Mouse (Mus musculus): ENCODE measurements at regions not wholly inside any gene's neighbourhood (a gene's known extent, or its start where the extent isn't known, plus 50 kb on each side); places are given as distances from the start of the nearest gene placed in this dataset.

DNA sequence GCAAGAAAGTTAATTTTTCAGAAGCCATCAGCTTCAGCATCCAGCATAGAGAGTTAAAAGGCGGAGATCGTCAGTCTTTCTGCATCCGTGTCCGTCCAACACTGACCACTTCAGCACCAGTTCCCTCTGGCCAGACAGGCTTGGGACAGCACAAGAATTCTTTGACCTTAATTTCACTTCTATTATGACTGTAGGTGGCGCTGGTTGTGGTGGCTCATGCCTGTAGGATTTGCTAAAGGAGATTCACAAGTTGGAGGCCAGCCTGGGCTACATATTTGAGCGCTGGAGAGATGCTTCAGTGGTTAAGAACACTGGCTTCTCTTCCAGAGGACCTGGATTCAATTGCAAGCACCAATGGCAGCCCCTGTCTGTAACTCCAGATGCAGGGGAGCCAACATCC lies 66.0 kb downstream of the Amer2 start:
- no peak for DNase-seq (ENCODE audit: low spot score in 2 of 2)
- intact Hi-C loops (cut with DNase I) = no loop called here

DNA sequence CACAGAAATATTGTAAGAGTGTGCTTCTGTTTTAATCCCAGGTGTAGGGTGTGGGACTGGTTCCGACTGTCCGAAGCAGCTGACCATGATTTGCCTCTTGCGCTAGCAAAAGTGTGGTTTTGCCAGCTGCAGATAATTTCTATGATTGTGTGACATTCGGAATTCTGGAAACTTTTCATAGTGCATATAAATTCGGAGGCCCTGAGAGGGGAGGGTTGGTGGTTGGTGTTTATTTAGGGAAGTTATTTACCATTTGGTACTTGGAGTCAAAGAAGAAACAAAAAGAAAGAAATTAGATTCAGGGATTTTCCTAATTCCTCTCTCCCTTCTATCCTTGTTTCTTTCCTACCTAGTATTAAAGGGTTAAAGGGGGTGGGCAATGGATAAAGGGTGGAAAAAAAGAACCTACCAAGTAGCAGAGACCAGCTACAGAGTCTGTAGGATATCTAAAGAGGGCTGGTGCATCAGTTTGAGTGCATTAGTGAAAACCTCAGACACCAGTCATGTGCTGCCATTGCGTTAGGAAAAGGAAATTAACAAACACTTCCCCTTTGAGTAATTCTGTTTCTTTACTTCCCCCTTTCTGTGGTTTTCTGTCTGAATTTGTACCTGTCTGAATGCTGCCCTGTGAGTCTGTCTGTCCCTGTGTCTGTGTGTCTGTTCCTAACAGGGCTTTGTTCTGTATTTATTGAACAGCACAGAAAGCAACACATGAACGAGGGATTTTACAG lies 70.9 kb downstream of the Amer2 start:
- DNase-seq (ENCODE audit: low spot score in 2 of 2) = no peak
- intact Hi-C loops (cut with DNase I) = no loop called here

DNA sequence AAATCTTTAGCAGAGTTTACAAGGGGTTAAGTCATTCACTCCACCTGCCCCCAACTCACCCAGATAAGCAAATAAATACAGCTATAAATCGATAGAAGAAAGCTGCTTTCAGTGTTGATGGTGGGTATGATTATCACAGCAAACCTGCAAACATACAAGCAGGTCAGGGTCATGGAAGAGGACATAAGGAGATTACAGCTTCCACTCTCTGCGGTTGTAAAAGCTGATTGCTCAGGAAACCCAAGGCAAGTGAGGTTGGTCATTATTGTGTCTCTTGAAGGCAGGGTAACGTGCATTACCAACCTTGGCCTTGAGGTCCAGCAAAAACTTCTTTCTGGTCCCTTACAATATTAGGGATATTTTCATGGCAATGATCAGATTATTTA lies 71.5 kb downstream of the Amer2 start:
- intact Hi-C loops (cut with DNase I) = no loop called here
- DNase-seq (ENCODE audit: low spot score in 2 of 2) = no peak

DNA sequence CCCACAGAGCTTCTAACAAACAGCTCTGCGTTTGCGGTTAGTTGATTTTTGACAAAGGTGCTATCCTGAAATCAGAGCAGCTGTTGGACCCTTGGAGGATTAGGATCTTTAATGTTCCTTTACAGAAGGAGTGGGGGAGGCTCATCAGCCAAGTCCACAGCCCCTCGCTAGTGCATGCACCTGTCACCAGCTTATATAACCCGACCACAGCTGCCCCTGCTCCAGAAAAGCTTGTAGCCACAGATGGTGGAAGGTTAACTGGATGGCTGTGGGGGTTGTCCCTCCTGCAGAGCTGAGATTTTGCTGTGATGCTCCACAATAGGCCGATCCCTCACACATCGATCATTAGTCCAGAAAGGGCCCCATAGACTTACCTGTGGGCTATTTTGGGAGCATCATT lies 73.0 kb downstream of the Amer2 start:
- DNase-seq (ENCODE audit: low spot score in 2 of 2) = no peak
- intact Hi-C loops (cut with DNase I) = no loop called here

DNA sequence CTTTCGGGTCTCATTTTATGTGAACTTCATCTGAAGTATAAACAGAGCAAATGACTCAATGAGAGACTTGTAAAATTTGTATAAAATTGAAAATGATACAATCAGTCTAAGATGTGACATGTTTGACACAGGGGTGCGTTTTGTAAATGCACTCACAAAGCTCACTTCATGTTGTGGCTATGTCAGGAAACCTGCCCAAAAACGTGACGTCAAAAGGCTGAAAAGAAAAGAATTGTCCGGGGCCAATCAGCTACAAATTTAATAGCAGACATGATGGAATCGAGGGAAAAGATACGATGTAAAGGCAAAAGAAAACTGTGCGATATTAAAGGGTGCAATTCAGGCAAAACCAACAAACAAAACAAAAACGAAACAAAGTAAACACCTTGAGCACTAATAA lies 78.2 kb downstream of the Amer2 start:
- no peak for DNase-seq (ENCODE audit: low spot score in 2 of 2)
- intact Hi-C loops (cut with DNase I) = no loop called here

DNA sequence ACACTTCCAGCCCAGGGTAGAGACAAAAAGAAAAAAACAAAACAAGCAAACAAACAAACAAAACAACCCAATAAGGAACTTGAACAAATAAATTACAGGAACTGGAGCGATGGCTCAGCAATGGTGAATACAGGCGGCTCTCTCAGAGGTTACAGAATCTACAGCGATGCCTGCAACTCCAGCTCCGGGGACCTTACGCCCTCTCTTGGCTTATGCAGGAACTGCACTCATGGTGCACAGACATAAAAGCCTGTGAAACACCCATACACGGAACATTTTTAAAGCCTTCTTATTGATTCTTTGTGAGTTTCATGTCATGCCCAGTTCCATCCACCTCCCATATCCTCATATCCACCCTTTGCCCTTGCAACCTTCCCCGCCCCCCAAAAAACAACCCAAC lies 78.6 kb downstream of the Amer2 start:
- DNase-seq (ENCODE audit: low spot score in 2 of 2) = no peak
- intact Hi-C loops (cut with DNase I) = no loop called here

DNA sequence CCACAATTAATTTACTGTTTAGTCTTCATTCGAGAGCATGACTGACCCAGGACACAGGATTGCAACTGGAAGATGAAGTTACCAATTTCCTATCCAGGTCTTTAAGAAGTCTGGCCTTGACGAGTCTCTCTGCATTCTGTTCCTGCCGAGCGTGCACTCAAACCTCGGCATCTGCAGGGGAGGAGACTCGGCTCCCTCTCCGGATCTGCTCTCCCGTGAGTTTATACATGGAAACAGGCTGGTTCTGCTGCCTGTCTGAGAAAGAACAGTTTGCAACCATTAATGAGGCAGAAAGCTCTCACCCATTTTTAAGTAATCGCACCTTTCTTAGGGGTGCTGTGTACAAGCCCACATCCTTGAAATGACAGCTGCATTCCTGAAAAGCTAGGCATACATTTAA lies 83.7 kb downstream of the Amer2 start:
- intact Hi-C loops (cut with DNase I) = no loop called here
- peak in 1 of 2 experiments; percentile 15 for DNase-seq (ENCODE audit: low spot score in 2 of 2)

DNA sequence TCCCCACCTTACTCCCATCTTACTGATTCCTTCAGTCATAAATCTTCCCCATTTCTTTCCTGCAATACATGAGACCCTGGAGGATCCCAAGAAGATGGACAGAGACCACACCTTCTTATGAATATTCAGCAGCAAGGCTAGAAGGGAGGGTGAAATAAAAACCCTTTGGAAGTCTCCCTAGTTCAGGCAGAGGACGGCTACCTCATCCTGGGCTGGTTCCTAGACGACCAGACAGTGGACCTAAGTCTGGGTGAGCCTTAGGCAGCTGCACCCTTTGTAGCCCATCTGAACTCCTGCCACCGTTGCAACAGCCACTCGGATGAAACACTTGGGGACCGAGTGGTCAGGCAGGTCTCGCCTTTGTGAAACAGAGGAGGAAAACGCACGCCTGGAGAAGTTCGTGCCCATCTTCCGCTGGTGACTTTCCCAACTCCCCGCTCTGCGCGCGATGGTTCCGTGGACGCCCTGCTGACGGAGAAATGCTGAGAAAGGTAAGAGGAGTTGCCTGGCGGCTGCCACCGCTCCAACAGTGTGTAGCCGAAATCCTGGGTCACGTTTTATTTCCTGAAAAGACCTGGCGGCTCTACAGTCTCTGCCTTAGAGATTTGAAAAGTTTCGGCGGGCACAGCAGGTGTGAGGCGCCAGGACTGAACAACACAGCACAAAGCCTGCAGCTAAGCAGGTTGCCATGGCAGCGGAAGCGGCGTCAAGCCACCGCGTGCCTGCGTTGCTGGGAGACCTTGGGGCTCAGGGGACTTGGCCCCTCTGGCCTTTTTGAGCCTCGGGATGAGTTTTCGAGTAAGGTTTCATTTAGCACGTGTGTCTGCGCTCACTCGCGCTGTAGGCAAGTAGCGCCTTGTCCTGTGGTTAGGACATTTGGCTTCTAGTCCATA lies 112.2 kb downstream of the Amer2 start:
- intact Hi-C loops (cut with DNase I) = no loop called here
- peak; percentile 48 to 57 for DNase-seq (ENCODE audit: low spot score in 2 of 2)

DNA sequence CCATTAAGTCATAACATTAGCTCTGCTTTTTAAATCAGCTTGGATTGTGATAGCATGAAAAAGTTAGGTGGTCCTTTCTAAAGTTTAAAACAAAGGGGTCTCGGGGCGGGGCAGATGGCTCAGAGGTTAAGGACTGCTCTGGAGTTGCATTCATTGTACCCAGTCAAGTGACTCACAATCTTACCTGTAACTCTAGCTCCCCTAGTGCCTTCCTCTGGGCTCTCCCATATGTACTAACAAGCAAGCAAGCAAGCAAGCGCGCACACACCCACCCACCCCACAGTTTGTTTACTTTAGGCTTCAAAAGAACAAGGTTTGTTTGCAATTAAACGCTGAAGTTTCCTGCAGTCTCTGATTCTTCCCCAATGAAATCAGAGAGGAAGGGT lies 112.8 kb downstream of the Amer2 start:
- intact Hi-C loops (cut with DNase I) = no loop called here
- no peak for DNase-seq (ENCODE audit: low spot score in 2 of 2)

DNA sequence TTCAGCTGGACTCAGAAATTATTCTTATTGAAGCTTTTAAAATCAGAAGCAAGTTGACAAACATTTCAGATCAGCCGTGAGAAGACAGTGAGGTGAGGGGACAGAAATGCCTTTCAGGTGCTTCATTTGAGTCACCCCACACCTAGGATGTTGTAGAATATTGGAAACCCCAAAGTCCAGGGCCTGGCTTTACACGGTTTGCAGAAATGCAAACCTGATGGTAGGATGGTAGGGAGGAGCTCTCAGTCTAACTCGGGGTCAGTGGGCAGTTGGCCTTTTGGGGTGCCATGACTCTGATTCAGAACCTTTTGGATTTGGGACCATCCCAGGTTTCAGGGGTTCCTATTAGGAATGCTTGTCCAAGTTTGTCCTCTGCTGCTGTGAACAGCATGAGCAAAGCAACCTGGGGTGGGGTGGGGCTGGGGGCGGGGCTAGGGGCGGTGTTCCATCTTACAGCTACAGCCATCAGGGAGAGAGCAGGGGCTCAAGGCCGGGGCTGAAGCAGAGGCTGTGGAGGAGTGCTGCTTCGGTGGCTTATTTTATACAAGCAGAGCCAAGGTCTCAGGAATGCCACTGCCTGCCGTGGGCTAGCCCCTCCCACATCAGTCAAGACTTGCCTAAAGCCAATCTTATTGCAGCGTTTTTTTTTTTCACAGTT lies 113.3 kb downstream of the Amer2 start:
- no peak for DNase-seq (ENCODE audit: low spot score in 2 of 2)
- intact Hi-C loops (cut with DNase I) = no loop called here

DNA sequence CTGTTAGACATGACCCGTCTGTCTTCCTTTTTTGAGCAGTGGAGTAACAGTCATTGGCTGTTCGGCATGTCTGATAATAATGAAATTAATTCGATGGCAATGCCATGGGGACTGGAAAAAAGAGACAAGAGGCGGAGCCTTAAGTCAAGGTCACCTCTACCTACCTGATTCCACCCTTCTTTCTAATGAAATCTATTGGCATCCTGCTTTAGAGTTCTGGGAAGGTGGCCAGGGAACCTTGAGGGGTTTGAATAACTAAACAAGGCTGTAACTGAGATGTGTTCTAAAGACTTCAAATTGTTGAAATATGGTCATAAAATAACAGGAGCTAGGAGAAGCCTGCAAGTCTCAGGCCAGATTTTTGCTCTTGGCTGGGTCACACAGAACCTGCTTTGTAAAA lies 116.1 kb downstream of the Amer2 start:
- intact Hi-C loops (cut with DNase I) = no loop called here
- no peak for DNase-seq (ENCODE audit: low spot score in 2 of 2)

DNA sequence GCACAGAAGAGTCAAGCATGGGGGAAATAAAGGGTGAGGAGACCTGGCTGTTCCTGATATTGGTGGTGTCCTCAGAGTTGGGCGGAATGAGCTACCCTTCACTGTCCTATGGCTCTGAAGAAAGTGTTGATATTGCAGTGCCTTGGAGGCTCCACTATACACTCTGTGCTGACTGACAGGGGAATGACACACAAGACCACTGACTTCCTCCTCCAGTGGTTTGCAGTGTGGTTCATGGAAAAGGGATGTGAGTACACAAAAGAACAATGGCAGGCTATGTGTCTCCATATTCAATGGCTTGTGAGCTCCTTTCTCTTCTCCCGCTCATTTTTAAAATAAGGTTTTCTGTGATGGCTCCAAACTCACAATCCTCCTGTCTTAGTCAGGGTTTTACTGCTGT lies 117.8 kb downstream of the Amer2 start:
- intact Hi-C loops (cut with DNase I) = no loop called here
- no peak for DNase-seq (ENCODE audit: low spot score in 2 of 2)

DNA sequence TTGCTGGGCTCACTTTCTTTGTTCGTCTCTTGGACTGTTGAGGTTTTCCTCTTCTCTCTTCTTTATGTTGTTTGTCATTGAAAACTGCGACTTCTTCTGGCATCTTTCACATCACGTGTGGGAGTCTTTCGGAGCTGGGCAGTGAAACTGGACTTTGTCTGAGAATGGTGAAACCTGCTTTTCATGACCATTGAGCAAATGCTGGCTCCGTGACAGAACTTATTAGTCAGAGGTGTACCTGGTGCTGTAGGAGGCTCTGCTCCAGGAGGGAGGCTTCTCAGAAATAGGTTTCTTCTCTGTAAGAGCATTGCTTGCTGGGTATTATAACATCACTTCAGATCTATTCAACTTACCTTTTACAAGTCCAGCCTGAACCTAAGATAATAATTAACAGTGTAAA lies 122.4 kb downstream of the Amer2 start:
- no peak for DNase-seq (ENCODE audit: low spot score in 2 of 2)
- intact Hi-C loops (cut with DNase I) = no loop called here

DNA sequence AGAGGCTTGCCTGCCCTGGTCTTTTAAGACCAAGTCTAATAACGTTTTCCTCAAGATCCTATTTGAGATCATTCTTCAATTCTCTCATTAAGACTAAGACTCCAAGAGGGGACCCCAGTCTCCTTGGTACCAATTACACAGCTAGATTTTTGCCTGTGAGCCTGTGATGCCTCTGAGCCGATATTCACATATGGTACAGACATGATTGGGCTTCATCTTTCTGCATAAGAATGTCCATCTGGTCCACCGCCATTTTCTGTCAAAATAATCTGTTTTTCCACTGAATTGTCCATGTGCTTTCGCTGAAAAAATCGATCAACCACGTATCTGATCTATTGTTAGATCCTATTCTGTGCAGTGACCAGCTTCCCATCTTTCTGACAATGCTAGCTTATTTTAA lies 129.5 kb downstream of the Amer2 start:
- DNase-seq (ENCODE audit: low spot score in 2 of 2) = no peak
- intact Hi-C loops (cut with DNase I) = no loop called here

DNA sequence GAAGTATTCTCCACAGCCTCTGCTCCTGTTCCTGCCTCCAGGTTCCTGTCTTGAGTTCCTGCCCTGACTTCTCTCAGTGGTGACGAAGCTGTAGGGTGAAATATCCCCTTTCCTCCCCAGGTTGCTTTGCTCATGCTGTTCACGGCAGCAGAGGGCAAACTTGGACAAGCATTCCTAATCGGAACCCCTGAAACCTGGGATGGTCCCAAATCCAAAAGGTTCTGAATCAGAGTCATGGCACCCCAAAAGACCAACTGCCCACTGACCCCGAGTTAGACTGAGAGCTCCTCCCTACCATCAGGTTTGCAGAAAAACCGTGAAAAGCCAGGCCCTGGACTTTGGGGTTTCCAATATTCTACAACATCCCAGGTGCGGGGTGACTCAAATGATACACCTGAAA lies 128.7 kb upstream of the Spata13 start:
- DNase-seq (ENCODE audit: low spot score in 2 of 2) = no peak
- intact Hi-C loops (cut with DNase I) = no loop called here

DNA sequence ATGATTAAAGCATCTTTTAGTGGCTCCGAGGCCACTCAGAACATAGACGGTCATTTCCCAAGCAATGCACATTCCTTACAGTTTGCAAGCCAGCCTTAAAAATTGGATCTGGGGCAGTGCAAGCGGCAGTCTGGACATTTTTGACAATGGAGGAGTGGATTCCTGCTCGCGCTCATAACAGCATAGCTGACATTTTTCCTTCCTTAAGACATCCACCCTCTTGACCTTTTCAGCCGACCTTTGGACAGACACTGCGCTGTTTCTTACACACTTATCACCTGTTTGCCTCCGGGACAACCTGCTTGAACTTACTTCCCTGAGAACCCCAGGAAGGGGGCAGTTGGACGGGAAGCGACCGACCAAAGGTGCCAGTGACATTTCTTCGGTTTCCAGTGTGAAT lies 127.5 kb upstream of the Spata13 start:
- no peak for DNase-seq (ENCODE audit: low spot score in 2 of 2)
- intact Hi-C loops (cut with DNase I) = loop anchor here (1.0 kb wide), 1 partner anchor 9 kb away; no protein-coding TSS in a partner anchor

DNA sequence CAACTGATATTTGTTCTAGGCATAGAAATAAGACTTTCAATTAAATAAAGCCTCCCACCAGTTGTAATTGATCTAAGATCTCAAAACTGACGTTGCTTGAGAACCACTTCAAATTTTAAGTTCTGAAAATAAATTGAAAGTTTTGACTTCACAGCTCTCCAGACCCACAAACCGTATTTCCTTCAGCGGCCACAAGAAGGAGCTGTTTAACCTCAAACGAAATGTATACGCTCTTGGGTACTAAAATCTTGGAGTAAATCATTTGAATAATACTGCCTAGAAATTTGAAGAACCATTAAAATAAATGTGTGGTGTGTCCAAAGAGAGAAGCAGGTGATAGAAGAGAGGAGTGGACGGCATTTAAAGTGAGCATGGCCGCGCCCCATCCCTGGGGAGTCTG lies 120.2 kb upstream of the Spata13 start:
- intact Hi-C loops (cut with DNase I) = loop anchor here (5.0 kb wide), 1 partner anchor 254 kb away; the partner anchor contains the start of gene C1qtnf9

DNA sequence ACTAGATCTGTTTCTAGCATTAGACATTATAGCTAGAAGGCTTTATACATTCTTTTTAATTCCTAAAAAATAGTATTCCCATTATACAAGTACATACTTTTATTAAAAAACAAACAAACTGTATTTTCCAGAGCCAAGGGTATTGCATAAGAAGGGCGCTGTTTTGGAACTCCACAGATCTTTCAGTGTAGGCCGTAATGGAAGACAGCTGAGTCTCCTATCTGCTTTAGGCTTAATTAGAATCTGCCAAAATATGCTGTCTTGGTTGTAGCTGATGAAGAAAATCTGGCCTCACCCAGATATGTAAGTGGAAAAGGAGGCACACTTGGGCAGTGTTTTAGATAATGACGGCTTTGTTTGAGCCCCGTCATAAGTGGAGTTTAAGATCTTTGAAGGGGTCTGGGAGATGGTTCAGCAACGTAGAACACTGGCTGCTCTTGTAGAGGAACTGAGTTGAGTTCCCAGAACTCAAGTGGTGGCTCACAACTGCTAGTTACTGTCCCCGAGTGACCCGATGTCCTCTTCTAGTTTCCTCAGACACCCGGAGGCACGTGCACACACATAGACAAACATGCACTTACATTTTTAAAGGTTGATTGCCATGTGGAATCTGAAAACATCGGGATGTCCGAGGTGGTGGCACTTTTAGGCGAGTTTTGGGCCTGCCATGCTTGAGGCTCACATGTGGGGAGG lies 118.6 kb upstream of the Spata13 start:
- intact Hi-C loops (cut with DNase I) = loop anchor here (1.0 kb wide), 1 partner anchor 9 kb away; no protein-coding TSS in a partner anchor

More for the DNA sequence above, 120.2 kb upstream of the Spata13 start:
- peak; percentile 37 to 41 for DNase-seq (ENCODE audit: low spot score in 2 of 2)

DNA sequence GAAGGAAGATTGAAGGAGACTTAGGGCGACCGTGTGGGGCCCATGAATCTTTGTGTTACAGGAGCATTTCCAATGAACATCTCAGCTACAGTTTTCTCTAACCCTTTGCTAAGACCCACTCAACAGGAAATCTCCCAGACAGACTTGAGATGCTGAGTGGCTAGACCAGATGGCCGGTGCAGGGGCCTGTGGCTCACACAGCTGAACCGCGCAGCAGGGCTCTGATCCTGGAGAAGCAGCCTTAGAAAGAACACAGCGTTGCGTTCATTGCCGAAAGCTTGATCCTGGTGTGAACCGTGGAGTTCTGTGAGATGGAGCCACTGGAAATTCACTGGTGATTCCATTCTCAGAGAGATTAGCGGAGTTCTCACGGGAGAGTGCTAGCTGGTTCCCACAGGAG lies 115.9 kb upstream of the Spata13 start:
- intact Hi-C loops (cut with DNase I) = no loop called here
- DNase-seq (ENCODE audit: low spot score in 2 of 2) = no peak

More for the DNA sequence above, 118.6 kb upstream of the Spata13 start:
- no peak for DNase-seq (ENCODE audit: low spot score in 2 of 2)

DNA sequence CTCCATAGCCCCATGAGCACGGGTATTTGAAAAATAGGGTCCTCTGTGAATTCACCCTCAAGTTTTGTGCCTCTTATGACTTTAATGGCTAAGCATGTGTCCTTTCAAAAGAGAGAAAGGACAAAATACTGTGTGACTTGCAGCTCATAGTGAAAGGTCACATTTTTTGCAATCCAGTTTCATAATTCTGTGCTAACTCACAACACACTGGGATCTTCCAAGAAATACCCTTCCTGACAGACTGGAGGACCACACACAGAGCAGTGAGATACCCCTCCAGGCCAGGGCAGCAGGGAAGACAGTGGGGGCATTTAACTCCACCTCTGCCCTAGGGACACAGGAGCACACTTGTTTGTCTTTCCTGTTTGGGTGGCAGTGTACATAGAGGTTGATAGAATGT lies 110.8 kb upstream of the Spata13 start:
- intact Hi-C loops (cut with DNase I) = no loop called here
- no peak for DNase-seq (ENCODE audit: low spot score in 2 of 2)
